Mouse (Mus musculus) adrenal gland, adult (tissue): ENCODE results near the gene Sfpq.
A peak's percentile ranks its signal among the peaks of the same experiment; 100 is the strongest.

Experiments
- DNase-seq, 2 experiments: peaks; one replicate each; pipeline ENCODE4 v3.0.0; 2022 to 2023; ENCODE audit warnings: low spot score in 1 of 2; ENCODE audit not compliant: inconsistent age in 2 of 2

Gene Sfpq

GRCm38 (mm10) chr4:127026826-127027225, 5.7 kb downstream of the Sfpq start:
- no peak for DNase-seq

- DNase-seq = peak; percentile 42 to 78
Observed at GRCm38 (mm10) chr4:127027228-127028190, 6.4 kb downstream of the Sfpq start.

GRCm38 (mm10) chr4:127037158-127037557, 16.0 kb downstream of the Sfpq start:
- DNase-seq = no peak

- DNase-seq = no peak
Observed at GRCm38 (mm10) chr4:127037908-127038827, 17.0 kb downstream of the Sfpq start.

GRCm38 (mm10) chr4:127038828-127039349, 17.8 kb downstream of the Sfpq start:
- no peak for DNase-seq

- no peak for DNase-seq
Observed at GRCm38 (mm10) chr4:127039871-127040483, 18.9 kb downstream of the Sfpq start.

- DNase-seq = no peak
Observed at GRCm38 (mm10) chr4:127043540-127043939, 22.4 kb downstream of the Sfpq start.

GRCm38 (mm10) chr4:127051121-127051520, 30.0 kb downstream of the Sfpq start:
- DNase-seq = no peak

- DNase-seq = peak in 1 of 2 experiments; percentile 15
Observed at GRCm38 (mm10) chr4:127053071-127053470, 31.9 kb downstream of the Sfpq start.

GRCm38 (mm10) chr4:127054522-127055198, 33.5 kb downstream of the Sfpq start:
- DNase-seq = no peak

GRCm38 (mm10) chr4:127060585-127061290, 39.6 kb downstream of the Sfpq start, which contains the start of gene Zmym1:
TSS of gene Zmym1 (minus strand) at chr4:127061152.
- DNase-seq = peak; percentile 92 to 97

- DNase-seq = no peak
Observed at GRCm38 (mm10) chr4:127064051-127064450, 42.9 kb downstream of the Sfpq start.

GRCm38 (mm10) chr4:127074915-127075314, 53.8 kb downstream of the Sfpq start:
- DNase-seq = no peak

- DNase-seq = peak; percentile 96 to 99
Observed at GRCm38 (mm10) chr4:127076875-127077548, 55.9 kb downstream of the Sfpq start, which contains the start of gene Zmym6. TSS of gene Zmym6 (plus strand) at chr4:127077383.

GRCm38 (mm10) chr4:127080806-127081205, 59.7 kb downstream of the Sfpq start:
- DNase-seq = no peak

- no peak for DNase-seq
Observed at GRCm38 (mm10) chr4:127083131-127083530, 62.0 kb downstream of the Sfpq start.

- no peak for DNase-seq
Observed at GRCm38 (mm10) chr4:127085761-127086160, 64.6 kb downstream of the Sfpq start.
